Mouse (Mus musculus) lung, adult 2 months (tissue): ENCODE data around the gene Mul1.

Experiments
- CTCF ChIP-seq: fragments of 200-500 bp; IDR thresholded peaks from 2 replicates; pipeline ENCODE4 v1.5.1; 2011; ENCODE audit warnings: mild to moderate bottlenecking, low read length, control low read depth; ENCODE audit not compliant: insufficient read depth
- POLR2A ChIP-seq: fragments of 200-500 bp; IDR thresholded peaks from 2 replicates; pipeline ENCODE4 v1.6.1; 2011; ENCODE audit warnings: low read depth, mild to moderate bottlenecking, control low read depth, low read length, borderline replicate concordance; ENCODE audit errors: extremely low read depth

DNA sequence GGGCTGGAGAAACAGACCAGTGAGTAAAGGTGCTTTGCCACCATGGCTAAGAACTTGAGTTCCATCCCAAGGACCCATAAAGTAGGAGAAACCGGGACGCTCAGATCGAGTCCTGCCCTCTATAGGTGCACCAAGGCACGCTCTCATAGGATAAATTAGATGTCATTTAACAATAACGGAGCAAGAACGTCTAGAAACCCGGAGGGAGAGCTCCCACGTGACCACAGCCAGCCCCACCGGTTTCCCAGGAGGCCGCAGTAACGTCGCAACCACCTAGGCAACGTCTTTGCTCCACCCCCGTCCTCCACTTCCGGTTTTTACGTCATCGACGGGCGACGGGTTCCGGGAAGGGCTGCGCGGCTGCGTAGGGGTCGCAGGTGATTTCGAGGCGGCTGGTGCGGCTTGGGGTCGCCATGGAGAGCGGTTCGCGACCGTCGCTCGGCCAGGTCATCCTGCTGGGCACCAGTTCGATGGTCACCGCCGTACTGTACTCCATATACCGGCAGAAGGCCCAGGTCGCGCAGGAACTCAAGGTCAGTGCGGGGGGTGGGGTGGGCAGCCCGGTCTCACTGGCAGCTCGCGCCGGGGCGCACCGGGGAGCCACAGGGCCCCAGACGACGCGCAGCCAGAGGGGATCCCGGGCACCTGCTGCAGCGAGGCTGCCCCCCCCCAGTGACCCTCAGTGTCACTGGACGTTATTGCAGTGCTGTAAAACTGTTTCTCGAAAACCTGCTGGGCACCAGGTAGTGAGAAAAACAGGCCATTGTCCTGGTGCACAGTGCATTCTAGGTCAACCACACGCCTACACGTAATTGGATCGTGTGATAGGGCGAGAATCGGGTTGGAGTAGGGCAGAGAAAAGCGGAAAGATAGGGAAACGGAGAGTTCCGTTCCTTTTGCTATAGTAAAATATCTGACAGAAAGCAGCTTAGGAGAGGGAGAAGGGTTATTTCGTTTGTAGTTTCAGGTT, at the start of gene Mul1:
- TF ChIP-seq POLR2A (peak; percentile 93), CTCF (no peak)
